ENCODE assay signal across 7 mouse cellular contexts in the genomic region with DNA sequence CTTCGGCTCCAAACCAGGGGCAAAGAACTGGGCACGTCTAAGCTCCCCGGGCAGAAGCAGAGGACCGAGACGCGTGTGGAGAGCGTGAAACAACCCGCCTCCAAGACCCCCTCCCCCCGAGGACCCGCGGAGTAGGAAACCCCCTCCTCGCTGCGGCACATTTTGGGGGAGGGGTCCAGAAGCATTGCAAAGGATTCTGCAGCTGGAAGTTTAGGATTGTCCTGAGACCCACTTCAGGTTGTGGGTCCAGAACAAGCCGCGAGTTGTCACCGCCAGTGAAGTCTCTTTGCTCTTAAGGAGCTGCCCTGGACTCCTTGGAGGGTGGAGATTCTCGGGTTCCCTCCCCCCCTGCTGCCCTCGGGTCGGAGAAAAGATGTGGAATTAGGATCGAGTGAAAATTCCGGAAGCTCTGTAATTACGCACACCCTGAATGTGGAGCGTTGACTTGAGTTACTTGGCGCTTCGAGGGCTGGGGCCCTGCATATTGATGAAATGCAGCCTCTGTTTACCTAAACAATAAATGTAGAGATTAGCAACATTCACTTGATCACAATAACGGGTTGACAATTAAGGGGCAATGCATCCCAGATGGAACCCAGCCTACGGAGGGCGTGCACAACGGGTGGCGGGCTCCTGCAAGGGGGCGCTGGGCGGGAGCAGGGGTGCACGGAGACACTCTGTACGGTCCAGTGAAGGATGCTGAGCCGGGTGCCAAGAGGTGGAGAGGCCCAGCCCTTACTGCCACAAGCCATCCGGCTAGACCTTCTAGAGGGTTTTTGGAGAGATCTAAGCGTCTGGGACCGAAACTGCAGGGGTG. TPM values are rescaled to one million over a fixed set of nuclear protein-coding genes. Genes with fewer than 3 reads are reported as not detected.
DNase-seq lines count a peak whose midpoint lies in the region; ATAC-seq lines count a peak whose summit lies in the region.

No protein-coding gene starts in this region.

- H3K4me3 ChIP-seq in hindbrain, embryonic 12.5 days, result peak overlapping the region; percentile 36
- H3K4me3 ChIP-seq in midbrain, embryonic 12.5 days, result peak overlapping the region; percentile 34

- no peak for ATAC-seq in hindbrain, embryonic 12.5 days (ENCODE audit: low FRiP score)
- ATAC-seq in midbrain, embryonic 12.5 days (ENCODE audit: low FRiP score, low read depth), result no peak; the same call in 1 of the 2 replicates

- peak; percentile 77 for DNase-seq in R1 (ENCODE audit: low read depth, low spot score)
- peak; percentile 78 for DNase-seq in embryo, embryonic 10.5 days (ENCODE audit: low spot score)
- DNase-seq in cerebellum, postnatal 4 days (ENCODE audit: low spot score in 2 of 2), result no peak
- DNase-seq in gastrocnemius, adult 18-20 months (ENCODE audit: low spot score), result no peak
- no peak for DNase-seq in spleen, postnatal 14 days (ENCODE audit: low spot score in 2 of 2)

- H3K9ac ChIP-seq in hindbrain, embryonic 12.5 days, result 0 out of 2 replicates have a peak overlapping the region, but pooled peaks have one; percentile 41
- H3K9ac ChIP-seq in midbrain, embryonic 12.5 days (replicated peaks), result no peak overlapping the region

- peak overlapping the region; percentile 55 for H3K4me2 ChIP-seq in hindbrain, embryonic 12.5 days (replicated peaks)
- H3K4me2 ChIP-seq in midbrain, embryonic 12.5 days (replicated peaks), result peak overlapping the region; percentile 56

- peaks cover 69% of the 10 kb centered on the region for H3K27me3 ChIP-seq in hindbrain, embryonic 12.5 days
- H3K27me3 ChIP-seq in midbrain, embryonic 12.5 days, result peaks cover 72% of the 10 kb centered on the region

- H3K9me3 ChIP-seq in hindbrain, embryonic 12.5 days (replicated peaks), result peaks cover 3% of the 10 kb centered on the region; the same call in 1 of the 2 replicates
- no peaks in the 10 kb centered on the region for H3K9me3 ChIP-seq in midbrain, embryonic 12.5 days

- peaks cover 13% of the 10 kb centered on the region for H3K4me1 ChIP-seq in hindbrain, embryonic 12.5 days
- peaks cover 19% of the 10 kb centered on the region for H3K4me1 ChIP-seq in midbrain, embryonic 12.5 days

- no peak overlapping the region for H3K27ac ChIP-seq in hindbrain, embryonic 12.5 days
- H3K27ac ChIP-seq in midbrain, embryonic 12.5 days (replicated peaks), result no peak overlapping the region

- H3K36me3 ChIP-seq in hindbrain, embryonic 12.5 days, result no peaks in the 10 kb centered on the region
- H3K36me3 ChIP-seq in midbrain, embryonic 12.5 days, result no peaks in the 10 kb centered on the region

- WGBS in hindbrain, embryonic 12.5 days, result 2% methylated on average over 38 of the region's 38 CpGs
- under 1% methylated on average over 38 of the region's 38 CpGs for WGBS in midbrain, embryonic 12.5 days

RNA-seq across cellular contexts. Expression of gene Sp9, which starts 7.7 kb away (rescaled TPM):
- 2.1 and 2.9 TPM in 2 replicates for polyA plus RNA-seq in hindbrain, embryonic 12.5 days (2016; fragmentation: Nextera tagmentation; extraction: Ambion mirVana)
- 4.6 and 7.6 TPM in 2 replicates for polyA plus RNA-seq in midbrain, embryonic 12.5 days (2016; fragmentation: Nextera tagmentation; extraction: Ambion mirVana)
- not detected for total RNA-seq in gastrocnemius, adult 18-20 months (2021)

RNA-seq across cellular contexts. Expression of gene Ola1, which starts 45.3 kb away (rescaled TPM):
- 80.9 and 89.7 TPM in 2 replicates for polyA plus RNA-seq in hindbrain, embryonic 12.5 days (2016; fragmentation: Nextera tagmentation; extraction: Ambion mirVana)
- polyA plus RNA-seq in midbrain, embryonic 12.5 days (2016; fragmentation: Nextera tagmentation; extraction: Ambion mirVana), result 81.1 and 88.0 TPM in 2 replicates
- 10 to 100 TPM; 52.3 to 53.2 TPM for total RNA-seq in gastrocnemius, adult 18-20 months (2021)

RNA-seq across cellular contexts. Expression of gene Scrn3, which starts 48.4 kb away (rescaled TPM):
- 13.2 and 13.6 TPM in 2 replicates for polyA plus RNA-seq in hindbrain, embryonic 12.5 days (2016; fragmentation: Nextera tagmentation; extraction: Ambion mirVana)
- polyA plus RNA-seq in midbrain, embryonic 12.5 days (2016; fragmentation: Nextera tagmentation; extraction: Ambion mirVana), result 9.7 and 11.3 TPM in 2 replicates
- 10 to 100 TPM; 55.5 to 57.9 TPM for total RNA-seq in gastrocnemius, adult 18-20 months (2021)

RNA-seq across cellular contexts. Expression of gene Cir1, which starts 48.5 kb away (rescaled TPM):
- 28.4 and 29.7 TPM in 2 replicates for polyA plus RNA-seq in hindbrain, embryonic 12.5 days (2016; fragmentation: Nextera tagmentation; extraction: Ambion mirVana)
- 24.7 and 28.3 TPM in 2 replicates for polyA plus RNA-seq in midbrain, embryonic 12.5 days (2016; fragmentation: Nextera tagmentation; extraction: Ambion mirVana)
- total RNA-seq in gastrocnemius, adult 18-20 months (2021), result 10 to 100 TPM; 11.9 to 13.8 TPM

Comparison
In these comparisons a context has a peak if more than half of its experiments do, and no peak if none do; other contexts are left out.
1. DNase-seq: peak in R1 (single experiment) and embryo, embryonic 10.5 days (single experiment); none in cerebellum, postnatal 4 days (0 of 2), gastrocnemius, adult 18-20 months (single experiment) and spleen, postnatal 14 days (0 of 2).